Mouse (Mus musculus) layer of hippocampus, adult 18-20 months (tissue): ENCODE results near the gene Cldn16. TPM values are rescaled to one million over a fixed set of nuclear protein-coding genes. Genes with fewer than 3 reads are reported as not detected.
"Not testable (repeated sequence)": the region's sequence is repeated elsewhere in the genome, so short reads cannot be mapped to it uniquely, and the experiment has no call there.

Experiments
- DNase-seq, 2 experiments: peaks; one replicate each; pipeline ENCODE4 v3.0.0; 2022; ENCODE audit warnings: low spot score in 2 of 2
- long read RNA-seq: library from polyadenylated mRNA; stranded (forward); transcript quantifications from one replicate; pipeline ENCODE4 v2.0.0, GENCODE M21; 2021
- total RNA-seq, 2 experiments: library from RNA; stranded (reverse); gene quantifications; 2 replicates each; pipeline ENCODE4 v1.2.3; 2021

Gene Cldn16
- total RNA-seq: not detected
- long read RNA-seq: 0 reads

DNA sequence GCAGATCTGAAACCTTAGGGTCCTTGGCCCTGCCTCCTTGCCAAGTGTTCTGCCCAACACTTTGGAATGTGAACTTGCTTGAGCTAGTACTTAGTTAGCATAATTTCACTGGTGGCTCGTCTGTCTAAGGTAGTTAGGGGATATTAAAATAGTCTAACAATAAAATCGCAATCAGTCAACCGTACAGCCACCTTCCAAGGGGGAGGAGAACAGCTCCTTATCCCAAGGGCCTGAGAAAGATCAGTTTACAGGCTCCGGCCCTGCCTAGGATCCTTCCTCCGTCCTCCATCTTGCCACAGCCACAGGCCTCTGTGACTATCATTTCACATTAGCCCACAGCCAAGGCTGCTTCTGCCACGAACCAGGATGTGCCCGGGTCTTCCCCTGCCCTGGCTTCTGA is at the start of gene Cldn16:
Gene Cldn16 (plus strand): TSS at position 301 of the 400 bp plus-strand sequence.
- no peak for DNase-seq

DNA sequence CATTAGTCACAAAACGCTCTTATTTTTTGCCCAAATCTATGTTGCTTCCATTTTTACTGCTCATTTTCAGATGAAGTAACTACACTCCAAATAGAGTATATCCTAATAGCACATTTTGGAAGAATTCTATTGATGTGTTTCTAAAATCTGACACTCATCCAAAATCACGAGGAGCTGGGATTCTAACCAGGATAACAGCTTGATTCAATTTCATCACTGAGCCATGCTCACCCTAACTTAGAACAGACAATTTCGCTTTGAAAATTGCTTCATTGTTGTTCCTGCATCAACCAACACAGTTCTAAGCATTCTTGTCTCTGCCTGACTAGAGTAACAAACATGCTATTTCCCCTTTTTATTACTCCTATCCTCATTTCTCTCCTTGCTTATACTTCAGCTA is 44.3 kb upstream of the Cldn16 start:
- DNase-seq: peak; percentile 12 to 66

DNA sequence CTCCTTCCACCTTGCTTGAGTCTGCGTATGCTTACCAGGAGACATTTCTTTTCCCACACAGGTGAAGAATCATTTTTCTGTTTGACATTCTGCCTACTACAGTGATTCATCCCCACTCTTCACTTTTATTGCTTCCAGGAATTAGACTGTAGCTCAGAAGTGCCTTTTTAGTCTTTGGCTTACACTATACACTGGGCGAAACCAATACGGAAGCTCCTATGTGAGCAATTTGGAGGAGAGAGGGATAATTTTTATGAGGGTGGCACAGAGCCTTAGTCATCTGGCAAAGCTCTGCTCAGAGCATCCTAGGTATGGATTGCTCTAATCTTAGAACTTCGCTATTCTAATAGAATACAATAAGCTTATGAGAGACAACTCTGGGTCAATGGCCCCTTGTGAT is 40.9 kb upstream of the Cldn16 start:
- no peak for DNase-seq

DNA sequence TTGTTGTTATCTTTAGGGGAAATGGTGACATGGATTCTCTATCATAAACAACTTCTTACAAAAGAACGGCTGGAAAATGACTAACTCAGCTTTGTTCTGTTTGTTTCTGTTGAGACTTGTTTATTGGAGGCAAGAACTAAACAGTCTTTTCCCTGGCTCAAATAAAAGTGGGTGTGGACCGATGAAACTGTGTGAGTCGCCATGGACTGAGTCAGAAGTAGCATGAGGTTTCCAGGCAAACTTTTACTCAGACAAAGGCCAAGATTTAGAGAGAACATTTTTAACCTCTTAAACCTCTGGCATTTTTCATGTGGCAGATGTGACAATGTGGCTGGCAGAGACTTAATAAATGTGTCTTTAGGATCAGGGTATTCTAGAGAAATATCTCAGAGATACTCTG is 32.7 kb upstream of the Cldn16 start:
- DNase-seq: no peak

DNA sequence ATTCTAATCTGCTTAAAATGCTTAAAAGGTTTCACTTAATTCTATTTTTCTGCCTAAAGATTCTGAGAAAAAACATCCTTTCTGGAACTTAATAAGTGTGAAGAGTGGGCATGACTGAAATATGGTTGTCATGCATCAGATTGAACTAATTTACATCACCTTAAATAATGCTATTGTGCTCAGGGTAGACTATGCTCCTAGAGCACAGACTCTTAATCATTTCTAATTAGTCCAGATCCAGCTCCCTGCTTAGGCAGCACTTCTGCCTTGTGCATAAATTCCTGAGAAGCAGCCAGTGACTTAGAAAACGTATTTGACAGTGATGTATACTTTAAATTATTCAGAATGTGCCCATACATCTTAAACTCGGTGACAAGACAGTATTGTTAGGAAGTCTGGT is 29.4 kb upstream of the Cldn16 start:
- DNase-seq: no peak

DNA sequence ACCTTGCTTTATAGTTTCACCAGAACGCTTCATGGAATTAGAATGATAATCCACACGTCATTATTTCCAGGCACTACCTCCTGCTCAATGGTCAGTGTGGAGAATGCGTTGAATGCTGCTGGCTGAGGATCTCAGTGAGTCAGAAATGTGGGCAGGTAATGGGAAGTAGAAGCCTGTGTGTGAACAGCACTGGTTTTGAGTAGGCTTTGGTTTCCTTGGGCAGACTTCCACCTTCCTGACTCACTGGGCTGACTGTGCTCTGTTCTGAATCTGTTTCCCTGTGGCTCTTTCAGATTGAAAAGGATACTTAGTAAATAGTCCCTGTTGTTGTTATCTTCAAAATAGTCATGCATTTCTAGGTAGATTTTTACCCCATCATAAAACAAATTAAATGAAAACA is 22.9 kb upstream of the Cldn16 start:
- peak; percentile 7 to 15 for DNase-seq

DNA sequence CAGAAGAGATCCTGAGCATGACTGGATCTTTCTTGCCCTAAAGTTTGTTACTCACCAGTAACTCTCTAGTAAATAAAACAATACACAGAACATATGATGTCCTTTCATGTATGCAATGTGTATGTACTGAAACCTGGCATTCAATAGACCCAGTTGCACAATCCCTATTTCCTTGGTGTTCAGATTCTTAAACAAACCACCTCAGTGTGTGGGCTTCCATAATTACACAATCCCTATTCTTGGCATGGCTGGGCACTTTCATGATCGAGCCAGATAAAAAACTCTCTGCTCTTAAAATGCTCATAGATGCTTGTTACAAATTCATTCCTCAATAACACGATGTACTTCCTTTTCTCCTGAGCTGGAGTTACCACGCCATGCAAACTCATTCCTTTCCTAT is 21.8 kb upstream of the Cldn16 start:
- DNase-seq: no peak

DNA sequence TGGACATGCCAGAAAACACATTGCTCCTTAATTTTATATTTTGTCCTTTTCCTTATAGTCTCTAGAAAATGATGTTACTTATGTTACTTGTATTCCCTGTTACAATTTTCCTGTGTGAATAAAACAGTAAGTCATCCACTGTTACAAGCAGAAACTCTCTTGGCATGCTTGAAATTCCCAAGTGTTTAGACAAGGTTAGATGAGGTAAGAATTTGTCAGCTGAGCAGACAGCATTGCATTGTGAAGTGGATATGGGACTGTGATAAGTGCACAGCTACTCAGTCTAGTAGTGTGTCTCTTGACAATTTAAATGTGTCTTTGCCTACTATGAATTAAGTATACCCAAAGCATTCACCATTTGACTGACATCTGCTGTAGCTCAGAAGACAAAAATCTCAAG is 18.1 kb upstream of the Cldn16 start:
- DNase-seq: no peak

DNA sequence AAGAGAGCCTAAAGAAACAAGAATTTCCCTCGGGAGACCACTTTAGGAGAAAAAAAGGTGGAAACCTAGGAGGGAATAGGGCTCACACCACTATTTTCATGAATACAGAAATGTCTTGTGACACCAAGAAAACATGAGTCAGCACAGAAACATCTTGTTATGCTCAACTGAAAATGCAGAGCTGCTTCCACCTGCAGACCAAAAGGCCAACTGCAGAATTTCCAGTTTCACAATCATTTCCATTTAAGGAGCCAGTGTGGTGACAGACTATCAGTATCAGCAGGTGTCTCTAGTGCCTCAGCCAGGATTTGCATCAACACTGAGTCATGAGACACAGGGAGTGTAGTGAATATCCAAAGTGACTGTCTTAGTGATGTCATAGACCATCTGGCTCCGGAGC is 15.3 kb upstream of the Cldn16 start:
- peak; percentile 25 to 77 for DNase-seq

DNA sequence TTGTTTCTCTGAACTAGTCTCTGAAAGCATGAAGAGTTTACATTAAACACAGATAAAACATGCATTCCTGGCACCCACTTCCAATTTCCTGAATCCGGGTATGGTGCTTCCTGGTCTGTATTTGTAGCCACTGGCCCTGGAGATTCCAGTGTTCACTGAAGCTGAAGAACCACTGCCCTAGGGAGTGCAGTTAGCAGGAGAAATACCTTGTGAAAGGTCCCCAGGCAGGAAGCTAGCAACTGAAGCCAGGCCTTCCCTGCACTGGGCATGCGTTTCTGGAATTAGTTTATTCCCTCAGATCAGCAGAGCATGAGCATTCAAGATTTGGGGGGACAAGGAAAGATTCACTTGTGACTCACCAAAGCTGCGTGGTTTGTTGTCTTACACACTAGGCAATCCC is 8.8 kb upstream of the Cldn16 start:
- no peak for DNase-seq

DNA sequence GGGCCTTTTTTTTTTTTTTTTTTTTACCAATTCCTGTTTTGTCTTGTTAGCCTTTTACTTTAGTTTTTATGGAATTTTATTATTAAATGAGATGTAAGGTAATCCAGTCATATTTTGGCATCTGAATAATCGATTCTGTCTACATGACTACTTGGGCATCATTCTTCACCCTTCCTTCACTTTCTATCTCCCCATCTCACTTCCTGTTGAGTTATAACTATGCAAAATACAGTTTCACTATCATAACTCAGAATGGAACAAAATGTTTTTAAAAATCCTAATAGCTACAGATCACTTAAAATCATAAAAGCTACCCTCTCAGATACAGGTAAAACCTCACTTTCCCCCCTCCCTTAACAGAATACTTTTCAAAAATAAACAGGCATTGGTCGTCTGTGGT is 6.8 kb upstream of the Cldn16 start:
- no peak for DNase-seq

DNA sequence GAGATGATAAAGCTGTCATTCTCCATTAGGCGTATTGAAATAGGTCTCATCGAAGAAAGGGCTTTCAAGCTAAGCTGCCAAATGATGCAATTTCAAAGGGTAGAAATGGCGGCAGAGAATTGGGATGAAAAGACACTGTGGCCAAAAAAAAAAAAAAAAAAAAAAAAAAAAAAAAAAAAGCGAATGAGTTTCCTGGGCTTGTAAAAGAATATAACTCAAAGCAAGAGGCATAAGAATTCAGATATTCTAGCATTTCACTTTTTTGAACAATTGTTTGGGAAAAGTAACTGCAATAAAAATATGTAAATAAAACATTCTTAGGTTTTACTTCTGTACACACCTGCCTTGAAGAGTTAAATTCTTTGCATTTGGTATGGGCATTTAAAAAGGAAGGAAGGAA is 3.6 kb downstream of the Cldn16 start:
- DNase-seq: no peak

DNA sequence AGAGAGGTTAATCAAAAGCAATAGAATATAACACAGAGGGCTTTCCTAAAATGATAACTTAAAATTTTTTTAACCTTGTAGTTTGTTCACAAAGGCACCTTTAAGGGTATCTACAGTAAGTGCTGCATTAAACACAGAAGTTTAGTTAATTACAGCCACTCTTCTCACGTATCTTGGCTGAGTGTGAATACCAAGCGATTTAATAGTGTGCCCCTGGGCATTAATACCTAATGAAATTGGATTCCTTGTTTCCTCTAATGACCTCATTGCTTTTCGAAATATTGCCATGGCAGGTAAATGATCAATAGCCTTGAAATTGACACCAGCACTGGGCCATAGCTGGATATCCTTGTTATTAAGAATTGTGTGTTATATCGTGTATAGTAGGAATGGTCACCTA is 8.3 kb downstream of the Cldn16 start:
- no peak for DNase-seq

DNA sequence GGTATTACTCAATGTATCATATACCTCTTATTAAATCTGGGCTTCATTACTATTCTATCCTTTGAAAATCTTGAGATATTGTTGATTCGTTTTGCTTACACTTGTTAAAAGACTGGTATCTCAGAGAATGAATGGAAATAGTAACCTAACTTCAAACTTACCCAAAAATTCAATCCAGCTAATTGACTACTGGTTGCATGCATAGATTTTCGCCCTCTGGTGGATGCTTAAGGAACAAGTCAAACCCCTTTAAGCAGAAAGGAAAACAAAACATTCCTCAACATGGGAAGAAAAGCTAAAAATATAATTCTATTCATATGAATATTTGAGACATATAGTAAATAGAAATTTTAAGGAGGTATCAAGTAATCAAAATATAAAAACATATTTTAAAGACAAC is 32.8 kb downstream of the Cldn16 start:
- peak in 1 of 2 experiments; percentile 50 for DNase-seq

DNA sequence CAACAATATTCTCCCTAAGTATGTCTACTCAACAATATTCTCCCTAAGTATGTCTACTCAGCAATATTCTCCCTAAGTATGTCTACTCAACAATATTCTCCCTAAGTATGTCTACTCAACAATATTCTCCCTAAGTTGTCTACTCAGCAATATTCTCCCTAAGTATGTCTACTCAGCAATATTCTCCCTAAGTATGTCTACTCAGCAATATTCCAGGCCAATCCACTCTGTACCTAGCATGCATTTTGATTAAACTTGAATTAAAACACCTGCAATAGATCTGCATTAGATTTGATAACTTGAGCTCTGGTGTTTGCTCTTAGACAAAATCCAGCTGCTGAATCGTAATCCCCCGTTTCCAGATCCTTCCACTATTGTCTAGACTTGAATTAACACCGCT is 36.8 kb downstream of the Cldn16 start:
- not testable (repeated sequence) for DNase-seq

DNA sequence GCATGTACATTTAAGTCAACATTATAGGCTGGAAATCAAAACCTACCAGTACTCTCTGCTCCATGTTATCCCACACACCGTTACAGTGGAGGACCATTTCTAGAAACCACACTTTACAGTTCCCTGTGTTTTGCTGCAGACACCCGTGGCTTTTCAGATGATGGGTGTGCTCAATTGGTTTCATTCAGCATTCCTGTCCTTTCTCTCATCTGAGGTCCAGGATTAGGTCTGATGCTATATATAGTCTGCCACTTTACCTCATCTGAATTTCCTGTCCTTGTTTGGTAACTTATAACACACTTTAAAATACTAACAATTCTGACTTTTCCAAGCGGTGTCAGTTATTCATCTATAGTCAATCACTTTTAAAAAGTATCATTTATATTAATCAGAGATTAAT is 37.8 kb downstream of the Cldn16 start:
- DNase-seq: no peak

DNA sequence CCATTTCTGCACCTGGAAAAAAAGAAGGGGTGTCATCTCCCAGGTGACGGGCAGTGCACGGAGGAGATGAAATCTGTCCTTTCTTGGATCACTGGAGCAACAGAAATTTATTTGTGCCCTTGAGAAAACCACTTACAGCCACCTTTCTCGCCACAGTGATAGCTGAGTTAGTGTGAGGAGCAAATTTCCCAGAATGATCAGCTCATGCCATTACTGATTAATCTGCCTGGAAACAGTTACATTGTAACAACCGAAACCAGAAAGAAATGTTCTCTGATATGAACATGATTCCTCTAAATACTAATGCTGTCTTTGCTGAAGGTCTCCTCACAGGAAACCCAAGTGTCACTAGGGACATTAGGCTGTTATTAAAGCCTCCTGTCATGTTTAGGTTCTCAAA is 42.0 kb downstream of the Cldn16 start:
- no peak for DNase-seq

DNA sequence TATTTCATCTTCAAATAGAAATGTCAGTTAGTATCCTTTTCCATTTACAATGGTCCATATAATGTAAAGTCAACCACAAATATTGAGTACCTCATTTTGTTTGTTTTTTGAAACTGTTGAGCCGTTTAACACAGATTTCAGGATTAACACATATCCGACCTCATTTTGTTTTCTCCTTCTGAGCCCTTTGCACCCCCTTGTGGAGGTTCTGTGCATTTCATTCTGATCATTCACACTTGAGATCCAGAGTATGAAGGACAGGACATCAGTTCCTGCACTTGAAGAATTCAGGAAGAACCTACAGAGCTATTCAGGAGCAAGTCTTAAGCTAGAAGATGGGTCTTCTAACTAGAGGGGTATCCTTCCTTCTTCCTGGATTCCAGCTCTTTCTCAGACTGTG is 56.7 kb downstream of the Cldn16 start:
- DNase-seq: peak in 1 of 2 experiments; percentile 66

DNA sequence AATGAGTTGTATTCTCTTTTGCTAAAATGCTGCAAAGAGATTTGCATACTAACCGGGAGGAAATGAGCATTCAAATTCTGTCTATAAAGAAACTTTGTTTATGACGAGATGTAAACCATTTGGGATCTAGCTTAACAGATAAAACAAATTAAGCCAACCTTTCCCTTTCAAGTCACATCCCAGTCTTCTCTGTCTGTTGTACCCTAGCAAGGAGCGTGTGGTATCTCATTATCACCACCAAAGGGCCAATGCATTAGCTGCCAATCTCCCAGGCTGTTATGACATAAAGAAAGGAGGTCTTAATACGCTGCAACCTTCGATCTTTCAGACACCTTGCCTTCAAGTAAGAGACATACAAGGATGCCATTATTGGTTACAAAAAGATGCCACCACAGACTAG is 62.9 kb downstream of the Cldn16 start:
- DNase-seq: no peak

DNA sequence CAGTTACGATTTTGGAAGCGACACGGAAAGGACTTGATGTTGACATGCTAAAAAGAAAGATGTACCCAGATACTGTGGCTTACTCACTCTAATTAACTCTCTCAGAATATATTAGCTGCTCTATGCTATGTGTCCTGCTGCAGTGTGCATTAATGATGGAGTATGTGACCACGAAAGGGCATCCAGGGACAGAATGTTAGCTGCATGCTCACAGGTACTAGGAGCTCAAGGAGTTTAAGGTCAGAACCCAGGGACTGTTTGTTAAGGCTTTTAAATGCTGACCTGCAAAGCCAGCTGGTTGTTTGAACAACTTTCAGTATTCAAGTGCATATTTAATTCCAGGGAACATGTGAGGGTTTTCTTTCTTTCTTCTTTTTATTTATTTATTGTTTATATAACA is 63.7 kb downstream of the Cldn16 start, which contains the start of gene Tmem207:
Gene Tmem207 (minus strand): TSS at position 101 of the 400 bp plus-strand sequence.
- no peak for DNase-seq

DNA sequence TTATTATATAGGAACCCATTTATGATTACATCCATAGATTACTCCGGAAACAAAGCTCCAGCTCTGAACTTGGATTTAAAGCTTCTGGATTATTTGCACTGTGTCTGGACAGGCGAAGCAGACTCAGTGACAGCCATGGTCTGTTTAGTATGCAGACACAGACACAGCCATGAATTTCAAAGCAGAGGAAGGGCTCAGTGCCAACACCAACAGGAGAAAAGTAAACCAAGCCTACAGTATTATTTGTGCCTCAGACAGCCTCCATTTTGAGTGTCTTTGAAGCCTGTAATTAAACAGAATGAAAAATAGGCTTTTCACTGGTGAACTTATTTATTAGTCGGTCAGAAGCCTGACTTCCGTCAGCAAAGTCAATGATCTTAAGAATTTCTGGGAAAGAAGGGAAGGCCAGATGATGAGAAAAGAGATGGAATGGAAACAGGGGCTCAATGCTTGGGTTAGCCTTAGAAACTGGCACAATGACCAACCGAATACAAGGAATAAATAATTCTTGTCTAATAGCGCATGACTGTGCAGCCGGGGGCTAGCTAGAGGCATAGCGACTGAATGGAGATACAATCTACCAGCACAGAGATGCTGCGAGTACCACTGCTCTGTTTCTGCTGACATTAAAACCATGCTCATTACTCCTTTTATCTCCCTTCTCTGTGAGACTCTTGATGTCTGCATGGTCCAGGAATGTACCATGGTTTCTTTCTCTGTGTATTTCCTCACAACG is 65.2 kb downstream of the Cldn16 start:
- peak in 1 of 2 experiments; percentile 30 for DNase-seq

DNA sequence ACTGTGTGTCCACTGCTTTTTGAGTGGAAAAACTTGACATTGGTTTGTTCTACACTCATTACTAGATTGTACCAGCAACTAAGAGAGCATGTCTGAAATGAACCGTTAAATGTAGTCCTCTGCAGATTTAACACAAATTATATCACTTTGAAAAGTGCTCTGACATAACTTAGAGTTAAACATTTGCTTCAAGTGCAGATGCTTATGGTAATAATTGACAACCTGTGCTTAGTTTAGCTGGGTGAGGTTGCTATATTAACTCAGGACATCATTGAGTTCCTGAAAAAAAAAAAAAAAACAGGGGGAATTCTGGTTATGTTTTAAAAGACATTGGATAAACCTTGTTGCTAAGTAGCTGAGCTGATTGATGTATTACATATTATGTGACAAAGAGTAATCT is 67.5 kb downstream of the Cldn16 start:
- DNase-seq: no peak

DNA sequence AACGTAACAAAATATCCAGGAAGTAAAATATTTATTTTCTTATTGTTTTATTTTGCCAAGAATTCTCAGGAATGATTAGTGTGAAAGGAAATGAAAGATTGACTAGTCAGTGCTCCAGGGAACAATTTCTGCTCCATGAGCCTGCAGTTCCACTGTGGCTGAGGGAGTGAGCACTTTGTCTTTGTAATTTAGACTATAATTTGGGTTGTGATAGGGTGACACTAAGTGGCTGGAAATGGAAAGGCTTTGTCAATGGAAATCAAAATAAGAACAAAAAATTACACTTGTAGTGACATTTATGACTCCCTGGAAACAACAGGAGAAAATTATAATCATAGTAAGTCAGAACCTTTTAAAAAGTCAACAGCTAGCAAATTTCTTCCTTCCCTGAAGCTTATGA is 69.4 kb downstream of the Cldn16 start:
- DNase-seq: no peak
